Mouse (Mus musculus): ENCODE measurements around the gene Mpc2. TPM values are rescaled to one million over a fixed set of nuclear protein-coding genes. Genes with fewer than 3 reads are reported as not detected.

The Mpc2 gene
- polyA plus RNA-seq, 1 experiment from 2014 or later, result 187 TPM

GRCm38 (mm10) chr1:165460801-165461377 is 452 bp downstream of the Mpc2 start:
- no peaks in the 10 kb centered on the region for H3K27me3 ChIP-seq
- ChIA-PET CTCF (interaction anchor here (1.1 to 2.1 kb wide), 3 partner anchors 9 to 43 kb away, joined by 3 to 11 read pairs (median 9); no protein-coding TSS in a partner anchor), POLR2A (interaction anchor here (0.6 to 1.2 kb wide), 4 partner anchors 9 to 90 kb away, joined by 3 to 7 read pairs (median 4); no protein-coding TSS in a partner anchor)
- peak; percentile 90 for ATAC-seq
- no peak for TF ChIP-seq CTCF (IDR thresholded peaks at IDR 0.05)
- DNase-seq (ENCODE audit: low read depth, low spot score), result peak; percentile 96
- in situ Hi-C loops (cut with MboI; ENCODE audit: low pct_unique_long_range_greater_than_20kb), result loop anchor here (10.0 to 25.0 kb wide), 2 partner anchors 226 to 1801 kb away; partner anchors contain the start of gene Tiprl

GRCm38 (mm10) chr1:165461681-165462080 is 1.2 kb downstream of the Mpc2 start:
- in situ Hi-C loops (cut with MboI; ENCODE audit: low pct_unique_long_range_greater_than_20kb), result loop anchor here (10.0 to 25.0 kb wide), 2 partner anchors 227 to 1801 kb away; partner anchors contain the start of gene Tiprl
- ChIA-PET POLR2A (interaction anchor here (0.5 to 1.0 kb wide), 3 partner anchors 41 to 112 kb away, joined by 3 read pairs; no protein-coding TSS in a partner anchor), CTCF (interaction anchor here (1.7 kb wide), 1 partner anchor 42 kb away, joined by 9 read pairs; no protein-coding TSS in a partner anchor)
- ATAC-seq (no peak), DNase-seq (ENCODE audit: low read depth, low spot score) (no peak)
- no peaks in the 10 kb centered on the region for H3K27me3 ChIP-seq
- TF ChIP-seq CTCF (IDR thresholded peaks at IDR 0.05), result no peak

GRCm38 (mm10) chr1:165462861-165463260 is 2.4 kb downstream of the Mpc2 start:
- in situ Hi-C loops (cut with MboI; ENCODE audit: low pct_unique_long_range_greater_than_20kb), result loop anchor here (10.0 to 25.0 kb wide), 2 partner anchors 228 to 1799 kb away; partner anchors contain the start of gene Tiprl
- ATAC-seq (no peak), DNase-seq (ENCODE audit: low read depth, low spot score) (no peak)
- POLR2A ChIA-PET, result no interaction called here
- CTCF ChIA-PET, result no interaction called here
- H3K27me3 ChIP-seq, result no peaks in the 10 kb centered on the region
- no peak for TF ChIP-seq CTCF (IDR thresholded peaks at IDR 0.05)

DNA sequence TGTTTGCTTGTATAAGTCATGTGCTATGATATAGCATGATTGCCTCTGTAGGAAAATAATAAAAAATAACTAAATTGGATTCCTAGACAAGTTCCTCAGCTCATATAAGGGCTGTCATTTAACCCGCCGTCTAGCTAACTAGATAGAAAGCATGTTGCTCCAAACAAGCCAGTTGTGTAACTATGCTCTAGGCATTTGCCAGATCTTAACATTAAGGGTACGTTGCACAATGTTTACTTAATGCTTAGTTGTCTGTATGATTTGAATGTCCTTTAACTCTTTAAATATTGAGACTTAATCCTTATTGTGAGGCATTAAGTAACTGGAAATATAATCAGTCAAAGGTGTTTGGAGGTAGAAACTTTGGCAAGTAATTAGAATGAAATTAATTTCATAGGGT is 4.1 kb downstream of the Mpc2 start:
- POLR2A ChIA-PET, result no interaction called here
- CTCF ChIA-PET, result no interaction called here
- no peak for TF ChIP-seq CTCF (IDR thresholded peaks at IDR 0.05)
- no peak for DNase-seq (ENCODE audit: low read depth, low spot score)
- ATAC-seq, result no peak
- in situ Hi-C loops (cut with MboI; ENCODE audit: low pct_unique_long_range_greater_than_20kb), result loop anchor here (10.0 to 25.0 kb wide), 2 partner anchors 230 to 1798 kb away; partner anchors contain the start of gene Tiprl
- no peaks in the 10 kb centered on the region for H3K27me3 ChIP-seq

GRCm38 (mm10) chr1:165468971-165469370 is 8.5 kb downstream of the Mpc2 start:
- ChIA-PET POLR2A (interaction anchor here (1.9 kb wide), 1 partner anchor 8 kb away, joined by 7 read pairs; the partner anchor contains the start of genes Dcaf6 and Mpc2), CTCF (interaction anchor here (1.0 to 1.7 kb wide), 6 partner anchors 9 to 35 kb away, joined by 3 to 11 read pairs (median 4); partner anchors contain the start of genes Dcaf6 and Mpc2)
- in situ Hi-C loops (cut with MboI; ENCODE audit: low pct_unique_long_range_greater_than_20kb), result loop anchor here (10.0 to 25.0 kb wide), 2 partner anchors 234 to 1793 kb away; partner anchors contain the start of gene Tiprl
- no peaks in the 10 kb centered on the region for H3K27me3 ChIP-seq
- no peak for ATAC-seq
- no peak for DNase-seq (ENCODE audit: low read depth, low spot score)
- no peak for TF ChIP-seq CTCF (IDR thresholded peaks at IDR 0.05)

DNA sequence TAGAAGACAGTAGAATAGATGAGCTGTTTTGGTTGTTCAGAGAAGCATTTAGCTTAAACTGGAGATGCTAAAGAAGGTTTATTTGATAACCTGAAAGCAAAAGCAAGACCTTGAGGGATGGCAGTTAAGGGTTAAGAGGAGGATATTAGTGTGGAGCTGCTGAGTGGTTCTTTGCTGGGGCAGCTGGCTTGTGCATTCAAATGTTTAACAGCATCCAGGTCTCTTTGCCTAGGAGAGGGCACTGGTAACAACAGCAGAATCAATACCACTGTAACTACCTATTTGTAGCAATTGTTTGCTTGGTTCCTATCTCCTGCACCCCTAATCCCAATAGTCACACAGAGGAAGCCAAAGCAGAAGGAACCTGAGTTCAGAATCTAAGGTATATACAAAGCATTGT is 9.3 kb downstream of the Mpc2 start:
- CTCF ChIA-PET, result interaction anchor here (1.0 to 1.7 kb wide), 7 partner anchors 9 to 34 kb away, joined by 3 to 11 read pairs (median 4); partner anchors contain the start of genes Dcaf6 and Mpc2
- DNase-seq (ENCODE audit: low read depth, low spot score) (no peak), ATAC-seq (no peak)
- no peaks in the 10 kb centered on the region for H3K27me3 ChIP-seq
- POLR2A ChIA-PET, result interaction anchor here (1.9 kb wide), 1 partner anchor 9 kb away, joined by 7 read pairs; the partner anchor contains the start of genes Dcaf6 and Mpc2
- TF ChIP-seq CTCF (IDR thresholded peaks at IDR 0.05), result no peak
- in situ Hi-C loops (cut with MboI; ENCODE audit: low pct_unique_long_range_greater_than_20kb), result loop anchor here (10.0 to 25.0 kb wide), 2 partner anchors 235 to 1793 kb away; partner anchors contain the start of gene Tiprl

- DNase-seq (ENCODE audit: low read depth, low spot score), result no peak
- ChIA-PET POLR2A (no interaction called here), CTCF (interaction anchor here (1.4 kb wide), 1 partner anchor 76 kb away, joined by 3 read pairs; no protein-coding TSS in a partner anchor)
- no peak for TF ChIP-seq CTCF (IDR thresholded peaks at IDR 0.05)
- ATAC-seq, result no peak
- no peaks in the 10 kb centered on the region for H3K27me3 ChIP-seq
- in situ Hi-C loops (cut with MboI; ENCODE audit: low pct_unique_long_range_greater_than_20kb), result loop anchor here (25.0 kb wide), 1 partner anchor 1791 kb away; no protein-coding TSS in a partner anchor
Measured at GRCm38 (mm10) chr1:165471490-165471889, 11.1 kb downstream of the Mpc2 start.

DNA sequence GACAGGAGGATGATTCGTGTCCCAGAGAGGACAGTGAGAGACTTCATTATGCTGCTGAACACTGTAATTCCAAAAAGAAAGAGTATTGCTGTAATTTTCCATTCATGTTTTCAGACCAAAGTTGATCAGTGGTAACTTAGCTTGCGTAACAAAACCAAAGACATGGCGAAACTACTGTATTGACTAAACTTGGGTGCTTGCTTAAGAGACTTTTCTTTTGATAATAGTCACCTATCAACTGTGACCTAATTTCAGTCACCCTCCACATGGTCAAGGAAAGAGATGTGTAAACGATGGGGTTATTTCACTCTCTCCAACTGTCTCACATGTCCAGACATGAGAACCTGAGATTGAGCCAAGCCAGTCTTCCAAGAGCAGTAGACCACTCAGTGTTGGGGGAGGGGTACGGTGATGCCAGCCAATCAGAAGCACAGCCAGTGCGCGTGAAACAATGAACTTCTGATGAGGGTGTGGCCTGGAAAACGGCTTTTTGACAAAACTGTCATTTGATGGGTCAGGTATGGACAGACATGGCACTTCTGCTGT is 24.3 kb downstream of the Mpc2 start, which contains the start of gene Adcy10:
Gene Adcy10 (plus strand): TSS at position 496 of the 546 bp plus-strand sequence.
- ATAC-seq (no peak), DNase-seq (ENCODE audit: low read depth, low spot score) (no peak)
- no peak for TF ChIP-seq CTCF (IDR thresholded peaks at IDR 0.05)
- no peaks in the 10 kb centered on the region for H3K27me3 ChIP-seq
- ChIA-PET CTCF (interaction anchor here (0.8 kb wide), 1 partner anchor 16 kb away, joined by 3 read pairs; no protein-coding TSS in a partner anchor), POLR2A (no interaction called here)
- in situ Hi-C loops (cut with MboI; ENCODE audit: low pct_unique_long_range_greater_than_20kb), result no loop called here

DNA sequence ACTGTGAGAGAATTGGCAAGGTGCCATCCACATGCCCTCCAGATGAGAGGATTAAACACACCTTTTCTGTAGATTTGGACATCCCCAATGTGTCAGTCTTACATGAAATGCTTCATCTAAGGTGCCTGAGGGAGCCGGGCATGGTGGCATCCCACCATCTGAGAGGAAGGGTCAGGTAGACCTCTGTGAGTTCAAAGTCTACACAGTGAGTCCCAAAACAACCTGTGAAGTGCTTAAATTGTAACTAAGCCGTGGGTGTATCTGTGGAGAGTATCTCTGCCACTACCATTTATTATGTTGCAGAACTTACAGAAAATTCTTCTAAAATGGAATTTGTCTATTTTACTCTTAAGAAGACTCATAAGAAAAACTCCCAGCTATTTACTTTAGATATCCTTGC is 25.7 kb downstream of the Mpc2 start:
- CTCF ChIA-PET, result no interaction called here
- in situ Hi-C loops (cut with MboI; ENCODE audit: low pct_unique_long_range_greater_than_20kb), result no loop called here
- no peak for DNase-seq (ENCODE audit: low read depth, low spot score)
- POLR2A ChIA-PET, result no interaction called here
- ATAC-seq, result no peak
- no peak for TF ChIP-seq CTCF (IDR thresholded peaks at IDR 0.05)
- H3K27me3 ChIP-seq, result no peaks in the 10 kb centered on the region

DNA sequence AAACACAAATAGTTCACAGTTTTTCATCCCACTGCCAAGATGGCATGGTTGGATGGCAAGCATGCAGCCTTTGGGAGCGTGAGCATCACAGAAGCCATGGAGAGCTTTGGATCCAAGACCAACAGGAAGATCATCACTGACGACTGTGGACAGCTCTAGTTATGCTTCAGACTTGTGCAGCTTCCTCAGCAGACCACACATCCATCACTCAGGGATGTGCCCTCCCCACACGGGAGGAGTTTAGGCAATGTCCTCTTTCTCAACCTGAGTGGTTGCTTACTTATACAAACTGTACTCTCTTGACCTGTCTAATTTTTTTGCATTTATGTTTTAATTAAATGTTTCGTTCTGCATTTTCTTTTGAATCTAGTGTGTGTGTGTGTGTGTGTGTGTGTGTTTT is 28.8 kb downstream of the Mpc2 start:
- CTCF ChIA-PET, result interaction anchor here (0.9 to 1.3 kb wide), 2 partner anchors 19 to 29 kb away, joined by 3 read pairs; no protein-coding TSS in a partner anchor
- POLR2A ChIA-PET, result no interaction called here
- no peak for TF ChIP-seq CTCF (IDR thresholded peaks at IDR 0.05)
- no peaks in the 10 kb centered on the region for H3K27me3 ChIP-seq
- in situ Hi-C loops (cut with MboI; ENCODE audit: low pct_unique_long_range_greater_than_20kb), result no loop called here
- DNase-seq (ENCODE audit: low read depth, low spot score) (no peak), ATAC-seq (no peak)
